Mouse (Mus musculus): Measurements from ENCODE around the gene Zfp322a. TPM values are rescaled to one million over a fixed set of nuclear protein-coding genes. Genes with fewer than 3 reads are reported as not detected.

The Zfp322a gene
- polyA plus RNA-seq, 1 experiment from 2014 or later = 27.1 TPM

DNA sequence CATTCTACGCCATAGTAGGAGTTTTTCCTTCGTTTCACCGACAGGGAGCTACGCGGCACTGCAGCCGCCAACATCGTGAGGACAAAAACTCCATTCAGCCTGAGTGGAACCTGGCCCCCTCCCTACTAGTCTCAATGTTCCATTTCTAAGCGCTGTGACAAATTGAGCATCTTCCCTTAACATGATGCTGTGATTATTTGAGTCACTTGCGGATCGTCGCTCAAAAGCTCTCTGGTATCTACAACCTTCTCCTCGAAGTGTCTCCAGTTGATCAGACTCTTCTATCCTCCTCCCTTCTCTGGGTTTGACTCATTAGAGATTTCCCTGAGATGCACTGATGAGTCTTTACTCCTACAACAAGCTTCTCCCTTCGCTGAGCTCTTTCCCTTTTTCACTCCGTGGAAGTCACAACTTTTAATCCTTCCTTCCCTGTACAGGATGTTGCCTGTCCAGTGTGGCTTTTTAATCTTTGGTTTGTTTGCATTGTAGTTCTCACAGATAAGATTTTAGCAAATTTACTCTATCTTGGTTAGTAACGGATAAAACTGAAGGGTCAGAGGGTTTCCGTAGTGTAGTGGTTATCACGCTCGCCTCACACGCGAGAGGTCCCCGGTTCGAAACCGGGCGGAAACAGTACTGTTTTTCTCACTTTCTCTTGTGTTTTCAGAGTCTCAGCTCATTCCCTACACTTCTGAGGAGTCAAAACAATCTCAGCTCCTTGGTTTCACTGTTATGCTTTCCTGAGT is 61.8 kb downstream of the Zfp322a start:
- 0 out of 2 replicates have a peak overlapping the region, but pooled peaks have one; percentile 8 for H3K4me2 ChIP-seq (replicated peaks; ENCODE audit: low read depth, low read length)
- 2% methylated on average over 24 of the region's 24 CpGs for WGBS
- TF ChIP-seq EP300 (IDR thresholded peaks at IDR 0.05) (no peak), CTCF (IDR thresholded peaks at IDR 0.05) (no peak)
- H3K9ac ChIP-seq (replicated peaks; ENCODE audit: low read depth) = no peak overlapping the region
- H3K36me3 ChIP-seq (ENCODE audit: insufficient read depth, low read length) = no peaks in the 10 kb centered on the region
- no peaks in the 10 kb centered on the region for H3K9me3 ChIP-seq (ENCODE audit: low read length)
- H3K27me3 ChIP-seq (replicated peaks; ENCODE audit: insufficient read depth, low read length) = peaks cover 26% of the 10 kb centered on the region; the same call in 1 of the 2 replicates
- peaks cover 4% of the 10 kb centered on the region; the same call in 1 of the 2 replicates for H3K4me1 ChIP-seq (ENCODE audit: insufficient read depth, low read depth, low read length)
- DNase-seq (ENCODE audit: low spot score) (no peak), ATAC-seq (no peak)
- no peak overlapping the region for H3K4me3 ChIP-seq (ENCODE audit: low read depth, low read length)
- no peak overlapping the region for H3K27ac ChIP-seq (ENCODE audit: low read length)

DNA sequence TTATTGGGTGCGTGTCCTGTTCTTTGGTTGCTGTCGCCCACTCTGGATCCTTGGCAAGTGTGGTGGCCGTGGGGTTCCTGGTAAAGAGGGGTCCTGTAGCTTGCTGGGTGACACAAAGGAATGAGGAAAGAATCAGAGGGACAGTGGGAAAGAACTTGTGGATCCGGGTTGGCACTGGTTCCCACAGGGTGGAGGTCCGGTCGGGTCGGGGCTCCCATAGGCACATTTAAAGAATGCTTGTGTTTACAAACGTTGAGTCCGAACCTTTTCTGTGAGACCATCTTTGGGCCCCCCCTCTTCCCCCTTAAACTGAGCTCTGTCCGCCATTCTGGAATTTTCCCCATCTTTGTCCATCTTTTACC is 62.3 kb downstream of the Zfp322a start:
- DNase-seq (ENCODE audit: low spot score) (no peak), ATAC-seq (no peak)
- TF ChIP-seq CTCF (IDR thresholded peaks at IDR 0.05) = no peak
- Histone ChIP-seq H3K27me3 (replicated peaks; ENCODE audit: insufficient read depth, low read length) (peaks cover 26% of the 10 kb centered on the region; the same call in 1 of the 2 replicates), H3K36me3 (ENCODE audit: insufficient read depth, low read length) (no peaks in the 10 kb centered on the region), H3K4me2 (replicated peaks; ENCODE audit: low read depth, low read length) (no peak overlapping the region), H3K9ac (replicated peaks; ENCODE audit: low read depth) (no peak overlapping the region), H3K9me3 (ENCODE audit: low read length) (no peaks in the 10 kb centered on the region), H3K4me3 (ENCODE audit: low read depth, low read length) (no peak overlapping the region), H3K27ac (ENCODE audit: low read length) (no peak overlapping the region), H3K4me1 (ENCODE audit: insufficient read depth, low read depth, low read length) (peaks cover 4% of the 10 kb centered on the region; the same call in 1 of the 2 replicates)
- WGBS = 19% methylated on average over 10 of the region's 10 CpGs

Other genes with a start within 250 kb of the Zfp322a start
- not detected in 2 replicates for gene Vmn1r218, start 236.1 kb downstream of the Zfp322a start, polyA plus RNA-seq (2015; fragmentation: Nextera tagmentation; extraction: Ambion mirVana)
- not detected in 2 replicates for gene Vmn1r219, start 209.9 kb downstream of the Zfp322a start, polyA plus RNA-seq (2015; fragmentation: Nextera tagmentation; extraction: Ambion mirVana)
- not detected in 2 replicates for gene Vmn1r220, start 181.2 kb downstream of the Zfp322a start, polyA plus RNA-seq (2015; fragmentation: Nextera tagmentation; extraction: Ambion mirVana)
- not detected in 2 replicates for gene Vmn1r221, start 155.1 kb downstream of the Zfp322a start, polyA plus RNA-seq (2015; fragmentation: Nextera tagmentation; extraction: Ambion mirVana)
- gene Vmn1r222, start 133.3 kb downstream of the Zfp322a start, polyA plus RNA-seq (2015; fragmentation: Nextera tagmentation; extraction: Ambion mirVana) = not detected in 2 replicates
- gene Vmn1r223, start 122.1 kb downstream of the Zfp322a start, polyA plus RNA-seq (2015; fragmentation: Nextera tagmentation; extraction: Ambion mirVana) = not detected in 2 replicates
- 8.4 and 8.7 TPM in 2 replicates for gene Abt1, start 54.7 kb upstream of the Zfp322a start, polyA plus RNA-seq (2015; fragmentation: Nextera tagmentation; extraction: Ambion mirVana)
- gene Btn1a1, start 96.7 kb upstream of the Zfp322a start, polyA plus RNA-seq (2015; fragmentation: Nextera tagmentation; extraction: Ambion mirVana) = 0.14 and 0.21 TPM in 2 replicates
- gene Btn2a2, start 119.6 kb upstream of the Zfp322a start, polyA plus RNA-seq (2015; fragmentation: Nextera tagmentation; extraction: Ambion mirVana) = 0.06 and 0.07 TPM in 2 replicates
- 5.5 and 7.0 TPM in 2 replicates for gene Hist1h4h, start 161.8 kb upstream of the Zfp322a start, polyA plus RNA-seq (2015; fragmentation: Nextera tagmentation; extraction: Ambion mirVana)
- gene Hist1h2af, start 164.7 kb upstream of the Zfp322a start, polyA plus RNA-seq (2015; fragmentation: Nextera tagmentation; extraction: Ambion mirVana) = 1.3 and 1.7 TPM in 2 replicates
- 0.30 and 0.80 TPM in 2 replicates for gene Hist1h3g, start 166.2 kb upstream of the Zfp322a start, polyA plus RNA-seq (2015; fragmentation: Nextera tagmentation; extraction: Ambion mirVana)
- gene Hist1h2bh, start 174.2 kb upstream of the Zfp322a start, polyA plus RNA-seq (2015; fragmentation: Nextera tagmentation; extraction: Ambion mirVana) = 0.12 TPM in 1 of 2 replicates, not detected in the other
- 0.32 and 0.33 TPM in 2 replicates for gene Hist1h3f, start 174.8 kb upstream of the Zfp322a start, polyA plus RNA-seq (2015; fragmentation: Nextera tagmentation; extraction: Ambion mirVana)
- gene Hist1h4f, start 182.4 kb upstream of the Zfp322a start, polyA plus RNA-seq (2015; fragmentation: Nextera tagmentation; extraction: Ambion mirVana) = 0.55 TPM in 1 of 2 replicates, not detected in the other
- gene Hist1h1d, start 184.1 kb upstream of the Zfp322a start, polyA plus RNA-seq (2015; fragmentation: Nextera tagmentation; extraction: Ambion mirVana) = 0.11 TPM in 2 replicates
- gene Hist1h3e, start 193.2 kb upstream of the Zfp322a start, polyA plus RNA-seq (2015; fragmentation: Nextera tagmentation; extraction: Ambion mirVana) = 1.6 and 1.7 TPM in 2 replicates
- 7.1 and 7.9 TPM in 2 replicates for gene Hist1h2ae, start 202.0 kb upstream of the Zfp322a start, polyA plus RNA-seq (2015; fragmentation: Nextera tagmentation; extraction: Ambion mirVana)
- 1.3 and 1.9 TPM in 2 replicates for gene Hist1h2bg, start 202.2 kb upstream of the Zfp322a start, polyA plus RNA-seq (2015; fragmentation: Nextera tagmentation; extraction: Ambion mirVana)
- 0.48 and 0.87 TPM in 2 replicates for gene Hist1h2bf, start 205.0 kb upstream of the Zfp322a start, polyA plus RNA-seq (2015; fragmentation: Nextera tagmentation; extraction: Ambion mirVana)
- gene Hist1h2ad, start 205.2 kb upstream of the Zfp322a start, polyA plus RNA-seq (2015; fragmentation: Nextera tagmentation; extraction: Ambion mirVana) = 0.49 and 0.57 TPM in 2 replicates
- 0.62 and 1.3 TPM in 2 replicates for gene Hist1h3d, start 206.6 kb upstream of the Zfp322a start, polyA plus RNA-seq (2015; fragmentation: Nextera tagmentation; extraction: Ambion mirVana)
- gene Hist1h4d, start 212.4 kb upstream of the Zfp322a start, polyA plus RNA-seq (2015; fragmentation: Nextera tagmentation; extraction: Ambion mirVana) = 31.4 and 36.9 TPM in 2 replicates

Data from lung, postnatal 0 days (tissue).